Mouse (Mus musculus): ENCODE measurements at regions not wholly inside any gene's neighbourhood (a gene's known extent, or its start where the extent isn't known, plus 50 kb on each side); places are given as distances from the start of the nearest gene placed in this dataset.

- Histone ChIP-seq H3K27ac (ENCODE audit: low read depth, low read length) (no peak overlapping the region), H3K36me3 (ENCODE audit: insufficient read depth, low read length) (no peaks in the 10 kb centered on the region), H3K27me3 (ENCODE audit: insufficient read depth, low read length) (no peaks in the 10 kb centered on the region), H3K4me2 (ENCODE audit: low read depth, low read length, poor library complexity, severe bottlenecking) (no peak overlapping the region), H3K9ac (replicated peaks; ENCODE audit: low read length, poor library complexity, severe bottlenecking) (no peak overlapping the region), H3K9me3 (ENCODE audit: low read length) (no peaks in the 10 kb centered on the region), H3K4me1 (ENCODE audit: insufficient read depth, low read length) (no peaks in the 10 kb centered on the region), H3K4me3 (ENCODE audit: low read depth, low read length) (no peak overlapping the region)
- no peak for DNase-seq (ENCODE audit: low spot score)
- TF ChIP-seq CTCF (IDR thresholded peaks at IDR 0.05), result no peak
- no peak for ATAC-seq (ENCODE audit: low FRiP score)
Observed at GRCm38 (mm10) chr4:84204777-84205176, 470.3 kb downstream of the Bnc2 start.

- no peak for TF ChIP-seq CTCF (IDR thresholded peaks at IDR 0.05)
- Histone ChIP-seq H3K4me3 (ENCODE audit: low read depth, low read length) (no peak overlapping the region), H3K9me3 (ENCODE audit: low read length) (no peaks in the 10 kb centered on the region), H3K4me1 (ENCODE audit: insufficient read depth, low read length) (no peaks in the 10 kb centered on the region; the same call in 1 of the 2 replicates), H3K36me3 (ENCODE audit: insufficient read depth, low read length) (no peaks in the 10 kb centered on the region), H3K27me3 (ENCODE audit: insufficient read depth, low read length) (no peaks in the 10 kb centered on the region), H3K9ac (replicated peaks; ENCODE audit: low read length, poor library complexity, severe bottlenecking) (no peak overlapping the region), H3K4me2 (ENCODE audit: low read depth, low read length, poor library complexity, severe bottlenecking) (no peak overlapping the region), H3K27ac (ENCODE audit: low read depth, low read length) (no peak overlapping the region)
- WGBS, result 89% methylated on average over 1 of the region's 1 CpGs
- ATAC-seq (ENCODE audit: low FRiP score), result no peak
- no peak for DNase-seq (ENCODE audit: low spot score)
Observed at GRCm38 (mm10) chr4:84208175-84208574, 466.9 kb downstream of the Bnc2 start.

- ATAC-seq (ENCODE audit: low FRiP score) (no peak), DNase-seq (ENCODE audit: low spot score) (no peak)
- no peak overlapping the region for H3K4me3 ChIP-seq (ENCODE audit: low read depth, low read length)
- no peak for TF ChIP-seq CTCF (IDR thresholded peaks at IDR 0.05)
- H3K9me3 ChIP-seq (ENCODE audit: low read length), result no peaks in the 10 kb centered on the region
- H3K4me1 ChIP-seq (ENCODE audit: insufficient read depth, low read length), result no peaks in the 10 kb centered on the region; the same call in 1 of the 2 replicates
- no peak overlapping the region for H3K4me2 ChIP-seq (ENCODE audit: low read depth, low read length, poor library complexity, severe bottlenecking)
- no peaks in the 10 kb centered on the region for H3K27me3 ChIP-seq (ENCODE audit: insufficient read depth, low read length)
- no peak overlapping the region for H3K27ac ChIP-seq (ENCODE audit: low read depth, low read length)
- WGBS, result 93% methylated on average over 2 of the region's 2 CpGs
- no peaks in the 10 kb centered on the region for H3K36me3 ChIP-seq (ENCODE audit: insufficient read depth, low read length)
- no peak overlapping the region for H3K9ac ChIP-seq (replicated peaks; ENCODE audit: low read length, poor library complexity, severe bottlenecking)
Observed at GRCm38 (mm10) chr4:84209538-84209937, 465.5 kb downstream of the Bnc2 start.

- ATAC-seq (ENCODE audit: low FRiP score), result no peak
- H3K27ac ChIP-seq (ENCODE audit: low read depth, low read length), result no peak overlapping the region
- H3K4me3 ChIP-seq (ENCODE audit: low read depth, low read length), result no peak overlapping the region
- no peaks in the 10 kb centered on the region for H3K27me3 ChIP-seq (ENCODE audit: insufficient read depth, low read length)
- no peaks in the 10 kb centered on the region for H3K9me3 ChIP-seq (ENCODE audit: low read length)
- no peak overlapping the region for H3K4me2 ChIP-seq (ENCODE audit: low read depth, low read length, poor library complexity, severe bottlenecking)
- no peak overlapping the region for H3K9ac ChIP-seq (replicated peaks; ENCODE audit: low read length, poor library complexity, severe bottlenecking)
- WGBS, result 16% methylated on average over 11 of the region's 11 CpGs
- no peaks in the 10 kb centered on the region; the same call in 1 of the 2 replicates for H3K4me1 ChIP-seq (ENCODE audit: insufficient read depth, low read length)
- no peaks in the 10 kb centered on the region for H3K36me3 ChIP-seq (ENCODE audit: insufficient read depth, low read length)
- TF ChIP-seq CTCF (IDR thresholded peaks at IDR 0.05), result no peak
- no peak for DNase-seq (ENCODE audit: low spot score)
Observed at GRCm38 (mm10) chr4:84211311-84211875, 463.7 kb downstream of the Bnc2 start.

DNA sequence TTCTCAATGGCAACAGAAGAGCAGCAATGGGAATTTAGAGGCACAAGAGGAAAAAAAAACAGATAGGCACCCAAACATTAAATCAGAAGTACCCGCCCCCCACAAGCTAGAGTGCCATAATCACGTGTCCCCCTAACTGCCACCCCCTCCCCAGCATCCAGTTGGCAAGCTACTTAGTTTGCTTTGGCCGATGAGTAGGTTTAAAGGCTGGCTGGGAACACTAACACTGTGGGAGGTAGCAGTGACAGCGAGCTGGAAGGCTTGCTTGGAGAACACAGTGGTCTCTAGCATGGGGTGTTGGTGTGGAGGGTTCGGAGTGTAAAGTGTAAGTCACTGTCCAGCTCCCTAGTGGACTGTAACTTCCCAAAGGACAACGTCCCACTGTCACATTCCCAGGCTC lies 463.1 kb downstream of the Bnc2 start:
- TF ChIP-seq CTCF (IDR thresholded peaks at IDR 0.05), result no peak
- ATAC-seq (ENCODE audit: low FRiP score) (peak; percentile 38; the same call in 1 of the 2 replicates), DNase-seq (ENCODE audit: low spot score) (peak; percentile 64)
- Histone ChIP-seq H3K4me2 (ENCODE audit: low read depth, low read length, poor library complexity, severe bottlenecking) (no peak overlapping the region), H3K4me3 (ENCODE audit: low read depth, low read length) (no peak overlapping the region), H3K27ac (ENCODE audit: low read depth, low read length) (no peak overlapping the region), H3K27me3 (ENCODE audit: insufficient read depth, low read length) (no peaks in the 10 kb centered on the region), H3K9me3 (ENCODE audit: low read length) (no peaks in the 10 kb centered on the region), H3K36me3 (ENCODE audit: insufficient read depth, low read length) (no peaks in the 10 kb centered on the region), H3K9ac (replicated peaks; ENCODE audit: low read length, poor library complexity, severe bottlenecking) (no peak overlapping the region), H3K4me1 (ENCODE audit: insufficient read depth, low read length) (no peaks in the 10 kb centered on the region; the same call in 1 of the 2 replicates)
- WGBS, result 48% methylated on average over 6 of the region's 6 CpGs

GRCm38 (mm10) chr4:84214523-84214922 lies 460.6 kb downstream of the Bnc2 start:
- no peaks in the 10 kb centered on the region; the same call in 1 of the 2 replicates for H3K4me1 ChIP-seq (ENCODE audit: insufficient read depth, low read length)
- no peak overlapping the region for H3K4me2 ChIP-seq (ENCODE audit: low read depth, low read length, poor library complexity, severe bottlenecking)
- no peak overlapping the region for H3K9ac ChIP-seq (replicated peaks; ENCODE audit: low read length, poor library complexity, severe bottlenecking)
- H3K27ac ChIP-seq (ENCODE audit: low read depth, low read length), result no peak overlapping the region
- H3K27me3 ChIP-seq (ENCODE audit: insufficient read depth, low read length), result no peaks in the 10 kb centered on the region
- DNase-seq (ENCODE audit: low spot score) (no peak), ATAC-seq (ENCODE audit: low FRiP score) (no peak)
- H3K4me3 ChIP-seq (ENCODE audit: low read depth, low read length), result no peak overlapping the region
- no peak for TF ChIP-seq CTCF (IDR thresholded peaks at IDR 0.05)
- WGBS, result 93% methylated on average over 8 of the region's 8 CpGs
- H3K36me3 ChIP-seq (ENCODE audit: insufficient read depth, low read length), result no peaks in the 10 kb centered on the region
- H3K9me3 ChIP-seq (ENCODE audit: low read length), result no peaks in the 10 kb centered on the region

All from midbrain, postnatal 0 days (tissue).